Mouse (Mus musculus) urinary bladder, postnatal 10 days (tissue): Measurements from ENCODE around the gene Cst10.

Source experiments
- DNase-seq: peaks from one replicate; pipeline ENCODE4 v3.0.0; 2022; ENCODE audit warnings: low spot score

Gene Cst10

DNA sequence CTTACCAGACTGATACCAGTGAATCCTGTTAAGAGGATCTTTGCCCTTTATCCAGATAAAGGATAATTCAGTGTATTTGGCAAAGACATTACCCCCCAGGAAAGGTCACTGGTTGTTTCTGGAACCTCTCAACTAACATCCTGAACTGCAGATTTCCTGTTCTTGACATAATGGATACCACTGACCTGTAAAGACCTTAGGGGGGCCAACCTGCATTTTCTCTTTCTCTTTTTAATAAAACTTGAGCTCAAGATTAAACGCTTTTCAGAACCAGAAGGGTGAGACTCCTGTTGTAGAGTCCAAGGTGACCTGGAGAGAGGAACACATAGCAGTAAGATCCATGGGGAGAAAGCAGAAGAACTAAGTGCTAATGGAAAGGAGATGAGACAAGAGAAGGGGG, at the start of gene Cst10:
TSS of gene Cst10 (plus strand) at position 301 of the 400 bp plus-strand sequence.
- DNase-seq = no peak

GRCm38 (mm10) chr2:149392951-149393350, 11.9 kb upstream of the Cst10 start:
- DNase-seq = no peak

- no peak for DNase-seq
Measured at GRCm38 (mm10) chr2:149422564-149422963, 17.7 kb downstream of the Cst10 start.
